Mouse (Mus musculus): ENCODE data around the gene Xndc1. TPM values are rescaled to one million over a fixed set of nuclear protein-coding genes. Genes with fewer than 3 reads are reported as not detected.

The Xndc1 gene
- polyA plus RNA-seq, 1 experiment = 18.1 TPM

DNA sequence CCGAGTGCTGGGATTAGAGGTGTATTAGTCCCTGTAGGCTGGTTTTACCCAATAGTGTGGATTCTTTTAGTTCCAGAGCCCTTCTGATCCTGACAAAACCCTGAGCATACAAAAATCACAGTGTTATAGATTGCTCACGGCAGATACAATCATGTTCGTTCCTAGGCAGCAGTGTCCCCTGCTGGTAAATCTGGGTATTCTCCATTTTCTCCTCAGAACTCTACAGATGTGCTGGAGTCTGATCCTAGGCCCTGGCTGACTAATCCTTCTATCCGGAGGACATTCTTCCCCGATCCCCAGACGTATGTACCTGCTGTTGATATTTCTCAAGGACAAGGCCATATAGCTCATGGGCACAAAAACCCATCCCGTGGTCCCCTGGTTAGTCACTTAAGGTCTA, 13.2 kb downstream of the Xndc1 start:
- no peak overlapping the region for H3K4me3 ChIP-seq (ENCODE audit: insufficient read depth, low read length)
- TF ChIP-seq CTCF (IDR thresholded peaks at IDR 0.05; ENCODE audit: low read depth, low read length) (no peak), POLR2A (IDR thresholded peaks at IDR 0.05; ENCODE audit: borderline replicate concordance, low read depth, low read length) (no peak)
- no peaks in the 10 kb centered on the region for H3K4me1 ChIP-seq (ENCODE audit: control insufficient read depth, insufficient read depth, low read length)
- H3K27ac ChIP-seq (ENCODE audit: insufficient read depth, low read depth, low read length) = no peak overlapping the region

DNA sequence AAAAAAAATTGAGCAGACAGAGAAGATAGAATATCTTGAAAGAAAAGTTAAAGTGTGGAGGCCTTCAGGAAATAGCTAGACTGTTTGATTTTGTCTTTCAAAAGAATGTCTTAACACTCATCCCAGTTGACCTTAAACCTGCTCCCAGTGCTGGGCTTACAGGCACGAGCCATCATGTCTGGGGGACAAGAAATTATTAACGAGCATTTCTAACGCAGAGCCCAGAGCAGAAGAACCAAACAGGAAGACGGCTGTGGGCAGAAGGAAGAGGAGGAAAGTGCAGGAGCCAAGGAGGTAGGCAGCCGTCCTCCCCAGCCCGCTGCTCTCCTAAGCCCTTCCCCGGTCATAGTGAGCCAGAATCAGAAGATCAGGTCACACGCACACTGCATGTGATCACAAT, 15.0 kb downstream of the Xndc1 start:
- H3K27ac ChIP-seq (ENCODE audit: insufficient read depth, low read depth, low read length) = no peak overlapping the region
- TF ChIP-seq CTCF (IDR thresholded peaks at IDR 0.05; ENCODE audit: low read depth, low read length) (no peak), POLR2A (IDR thresholded peaks at IDR 0.05; ENCODE audit: borderline replicate concordance, low read depth, low read length) (no peak)
- no peaks in the 10 kb centered on the region for H3K4me1 ChIP-seq (ENCODE audit: control insufficient read depth, insufficient read depth, low read length)
- no peak overlapping the region for H3K4me3 ChIP-seq (ENCODE audit: insufficient read depth, low read length)

DNA sequence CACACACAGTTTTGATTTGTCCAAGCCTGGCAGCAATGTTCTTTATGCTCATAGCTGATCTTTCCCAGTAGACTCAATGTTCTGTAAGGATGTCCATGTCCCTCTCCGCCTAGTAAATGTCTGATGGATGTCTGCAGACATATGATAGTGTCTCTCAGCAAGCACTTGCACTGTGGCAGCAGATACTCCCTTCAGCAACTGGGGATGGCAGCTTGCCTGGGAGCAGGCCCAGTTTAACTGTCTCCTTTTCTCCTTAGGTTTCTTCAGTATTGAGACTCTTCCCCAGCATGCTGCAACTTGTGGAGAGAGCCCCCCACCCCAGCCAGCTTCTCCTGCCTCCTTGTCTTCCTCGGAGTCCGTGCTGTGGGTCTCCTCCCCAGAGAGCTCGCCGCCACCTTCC, 16.5 kb downstream of the Xndc1 start:
- H3K27ac ChIP-seq (ENCODE audit: insufficient read depth, low read depth, low read length) = no peak overlapping the region
- no peaks in the 10 kb centered on the region for H3K4me1 ChIP-seq (ENCODE audit: control insufficient read depth, insufficient read depth, low read length)
- no peak overlapping the region for H3K4me3 ChIP-seq (ENCODE audit: insufficient read depth, low read length)
- no peak for TF ChIP-seq CTCF (IDR thresholded peaks at IDR 0.05; ENCODE audit: low read depth, low read length)

DNA sequence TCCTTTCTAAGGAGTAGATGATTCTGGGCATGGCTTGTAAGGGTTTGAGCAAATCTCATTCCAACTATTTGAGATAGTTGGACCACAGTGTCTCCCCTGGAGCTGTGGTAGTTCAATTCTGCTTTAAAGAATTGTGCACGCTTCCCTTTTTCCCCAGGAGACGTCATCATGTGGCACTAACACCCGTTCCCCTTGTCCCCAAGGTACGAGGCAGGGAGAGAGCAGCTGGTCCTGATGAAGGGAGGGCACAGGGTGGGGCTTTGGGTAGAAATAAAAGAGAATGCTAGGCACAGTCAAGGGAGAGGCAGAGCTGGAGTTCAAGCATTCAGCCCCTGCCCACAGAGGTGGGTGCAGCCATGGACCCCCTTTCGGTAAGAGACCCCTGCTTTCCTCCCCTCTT, 17.5 kb downstream of the Xndc1 start, which contains the start of gene Trpc2:
TSS of gene Trpc2 (plus strand) at position 301 of the 400 bp plus-strand sequence.
- H3K27ac ChIP-seq (ENCODE audit: insufficient read depth, low read depth, low read length) = no peak within 1 kb of the TSS
- no peaks in the 10 kb centered on the region for H3K4me1 ChIP-seq (ENCODE audit: control insufficient read depth, insufficient read depth, low read length)
- H3K4me3 ChIP-seq (ENCODE audit: insufficient read depth, low read length) = no peak within 1 kb of the TSS
- TF ChIP-seq POLR2A (IDR thresholded peaks at IDR 0.05; ENCODE audit: borderline replicate concordance, low read depth, low read length) (no peak), CTCF (IDR thresholded peaks at IDR 0.05; ENCODE audit: low read depth, low read length) (no peak)

DNA sequence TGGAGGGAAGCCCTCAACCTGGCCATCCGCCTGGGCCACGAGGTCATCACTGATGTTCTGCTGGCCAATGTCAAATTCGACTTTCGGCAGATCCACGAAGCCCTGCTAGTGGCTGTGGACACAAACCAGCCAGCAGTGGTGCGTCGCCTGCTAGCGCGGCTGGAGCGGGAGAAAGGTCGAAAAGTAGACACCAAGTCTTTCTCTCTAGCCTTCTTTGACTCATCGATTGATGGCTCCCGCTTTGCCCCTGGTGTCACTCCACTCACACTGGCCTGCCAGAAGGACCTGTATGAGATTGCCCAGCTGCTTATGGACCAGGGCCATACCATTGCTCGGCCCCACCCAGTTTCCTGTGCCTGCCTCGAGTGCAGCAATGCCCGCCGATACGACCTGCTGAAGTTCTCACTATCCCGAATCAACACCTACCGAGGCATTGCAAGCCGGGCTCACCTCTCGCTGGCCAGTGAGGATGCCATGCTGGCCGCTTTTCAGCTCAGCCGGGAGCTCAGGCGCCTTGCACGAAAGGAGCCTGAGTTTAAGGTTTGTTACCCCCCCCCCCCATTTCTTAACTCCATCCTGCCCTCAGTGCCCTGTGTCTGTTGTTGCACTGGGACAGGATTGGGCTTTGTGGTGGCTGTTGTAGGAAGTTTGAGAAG, 18.9 kb downstream of the Xndc1 start:
- TF ChIP-seq CTCF (IDR thresholded peaks at IDR 0.05; ENCODE audit: low read depth, low read length) (no peak), POLR2A (IDR thresholded peaks at IDR 0.05; ENCODE audit: borderline replicate concordance, low read depth, low read length) (no peak)
- H3K4me1 ChIP-seq (ENCODE audit: control insufficient read depth, insufficient read depth, low read length) = no peaks in the 10 kb centered on the region
- no peak overlapping the region for H3K4me3 ChIP-seq (ENCODE audit: insufficient read depth, low read length)
- H3K27ac ChIP-seq (ENCODE audit: insufficient read depth, low read depth, low read length) = no peak overlapping the region

DNA sequence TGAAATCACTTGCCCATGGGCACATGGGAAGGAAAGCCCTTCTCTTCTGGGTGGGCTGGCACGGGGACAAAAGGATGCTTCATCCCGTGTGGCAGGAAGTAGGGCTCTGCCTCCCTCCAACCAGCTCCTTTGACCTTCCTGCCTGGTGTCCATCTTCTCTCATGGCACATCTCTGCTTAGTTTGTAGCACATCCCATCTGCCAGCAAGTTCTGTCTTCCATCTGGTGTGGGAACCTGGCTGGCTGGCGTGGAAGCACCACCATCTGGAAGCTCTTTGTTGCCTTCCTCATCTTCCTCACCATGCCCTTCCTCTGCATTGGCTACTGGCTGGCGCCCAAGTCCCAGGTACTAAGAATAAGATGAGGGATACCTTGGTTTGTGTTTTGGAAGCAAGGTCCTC, 22.0 kb downstream of the Xndc1 start:
- no peak for TF ChIP-seq POLR2A (IDR thresholded peaks at IDR 0.05; ENCODE audit: borderline replicate concordance, low read depth, low read length)
- no peak for TF ChIP-seq CTCF (IDR thresholded peaks at IDR 0.05; ENCODE audit: low read depth, low read length)
- Histone ChIP-seq H3K27ac (ENCODE audit: insufficient read depth, low read depth, low read length) (no peak overlapping the region), H3K4me3 (ENCODE audit: insufficient read depth, low read length) (no peak overlapping the region), H3K4me1 (ENCODE audit: control insufficient read depth, insufficient read depth, low read length) (no peaks in the 10 kb centered on the region)

DNA sequence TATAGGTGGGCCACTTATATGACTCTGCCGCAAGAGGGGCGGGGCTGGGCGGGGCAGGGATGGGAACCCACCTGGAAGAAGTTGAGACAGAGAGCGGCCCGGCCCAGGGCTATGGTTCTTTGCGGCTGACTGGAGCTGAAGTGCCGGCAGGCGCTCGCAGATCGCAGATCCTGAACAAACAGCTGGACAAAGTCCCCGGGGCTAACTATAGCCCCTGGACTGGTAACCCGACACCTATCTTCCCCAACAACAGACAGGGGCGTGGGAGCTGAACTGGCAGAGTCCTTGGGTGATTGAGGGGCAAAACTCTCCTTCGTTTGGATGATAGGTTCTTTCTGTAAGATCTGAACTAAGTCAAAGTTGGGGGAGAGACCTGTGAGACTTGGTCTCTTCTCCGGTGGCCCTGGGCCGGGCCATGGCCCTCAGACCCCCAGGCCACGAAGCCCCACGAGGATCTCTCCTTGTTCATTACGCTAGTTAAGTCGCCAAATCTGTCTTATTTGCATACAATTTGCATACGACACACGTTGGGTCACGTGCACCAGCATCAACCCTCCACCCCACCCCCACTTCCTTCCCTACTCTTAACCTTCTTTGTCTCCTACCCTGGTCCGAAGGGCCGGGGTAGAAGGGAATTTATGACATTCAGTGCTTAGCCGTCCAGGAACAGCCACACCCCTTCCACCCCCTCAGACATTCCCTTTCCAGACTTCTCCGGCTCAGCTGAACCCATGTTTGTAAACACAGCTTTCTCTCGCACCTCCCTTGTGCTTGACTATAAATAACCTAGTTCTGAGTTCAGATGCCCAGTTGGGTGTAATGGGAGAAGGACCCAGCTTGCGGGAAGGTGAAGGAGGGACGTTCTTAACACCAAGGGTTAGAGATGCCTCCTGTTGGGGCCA, 34.7 kb downstream of the Xndc1 start:
- Histone ChIP-seq H3K27ac (ENCODE audit: insufficient read depth, low read depth, low read length) (no peak overlapping the region), H3K4me3 (ENCODE audit: insufficient read depth, low read length) (peak overlapping the region; percentile 40), H3K4me1 (ENCODE audit: control insufficient read depth, insufficient read depth, low read length) (peaks cover 5% of the 10 kb centered on the region; the same call in 1 of the 2 replicates)
- 0 out of 2 replicates have a peak, but pooled peaks have one; percentile 10 for TF ChIP-seq CTCF (IDR thresholded peaks at IDR 0.05; ENCODE audit: low read depth, low read length)
- no peak for TF ChIP-seq POLR2A (IDR thresholded peaks at IDR 0.05; ENCODE audit: borderline replicate concordance, low read depth, low read length)

DNA sequence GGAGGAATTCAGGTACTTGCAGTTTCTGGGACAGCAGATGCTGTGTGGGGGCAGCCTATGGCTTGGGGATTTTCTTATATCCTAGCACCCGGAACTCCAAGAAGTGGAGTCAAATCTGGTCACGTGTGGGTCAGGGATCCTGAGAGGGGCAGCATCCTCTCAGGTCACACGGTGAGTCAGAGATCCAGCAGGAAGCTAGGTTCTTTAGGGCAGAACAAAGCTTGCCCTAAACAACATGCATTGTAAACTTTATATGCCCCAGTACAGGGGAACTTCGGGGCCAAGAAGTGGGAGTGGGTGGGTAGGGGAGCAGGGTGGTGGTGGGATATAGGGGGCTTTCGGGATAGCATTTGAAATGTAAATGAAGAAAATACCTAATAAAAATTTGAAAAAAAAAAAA, 35.6 kb downstream of the Xndc1 start:
- Histone ChIP-seq H3K4me3 (ENCODE audit: insufficient read depth, low read length) (no peak overlapping the region), H3K27ac (ENCODE audit: insufficient read depth, low read depth, low read length) (no peak overlapping the region), H3K4me1 (ENCODE audit: control insufficient read depth, insufficient read depth, low read length) (peaks cover 5% of the 10 kb centered on the region; the same call in 1 of the 2 replicates)
- no peak for TF ChIP-seq CTCF (IDR thresholded peaks at IDR 0.05; ENCODE audit: low read depth, low read length)
- TF ChIP-seq POLR2A (IDR thresholded peaks at IDR 0.05; ENCODE audit: borderline replicate concordance, low read depth, low read length) = no peak

DNA sequence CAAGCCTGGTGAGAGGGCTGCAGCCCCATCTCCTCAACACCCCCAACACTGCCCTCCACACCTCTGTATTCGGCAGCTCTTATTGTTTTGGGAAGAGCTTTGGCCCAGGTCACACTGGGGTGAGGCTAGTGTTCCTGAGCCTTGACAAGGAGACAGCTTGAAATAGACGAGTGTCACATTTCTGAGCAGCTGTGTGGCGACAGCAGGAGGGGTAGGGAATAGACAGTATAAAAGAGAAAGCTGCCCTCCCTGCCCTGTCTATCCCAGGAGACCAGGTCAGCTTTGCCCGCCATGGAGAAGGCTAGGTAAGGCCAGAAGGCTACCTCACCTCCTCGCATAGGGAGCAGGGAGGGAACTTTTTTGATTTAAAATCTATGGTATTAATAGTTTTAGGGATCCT, 36.2 kb downstream of the Xndc1 start, which contains the start of gene Art1:
TSS of gene Art1 (plus strand) at position 257 of the 400 bp plus-strand sequence.
- peaks cover 5% of the 10 kb centered on the region; the same call in 1 of the 2 replicates for H3K4me1 ChIP-seq (ENCODE audit: control insufficient read depth, insufficient read depth, low read length)
- H3K27ac ChIP-seq (ENCODE audit: insufficient read depth, low read depth, low read length) = no peak within 1 kb of the TSS
- TF ChIP-seq POLR2A (IDR thresholded peaks at IDR 0.05; ENCODE audit: borderline replicate concordance, low read depth, low read length) = no peak
- TF ChIP-seq CTCF (IDR thresholded peaks at IDR 0.05; ENCODE audit: low read depth, low read length) = no peak
- no peak within 1 kb of the TSS for H3K4me3 ChIP-seq (ENCODE audit: insufficient read depth, low read length)

DNA sequence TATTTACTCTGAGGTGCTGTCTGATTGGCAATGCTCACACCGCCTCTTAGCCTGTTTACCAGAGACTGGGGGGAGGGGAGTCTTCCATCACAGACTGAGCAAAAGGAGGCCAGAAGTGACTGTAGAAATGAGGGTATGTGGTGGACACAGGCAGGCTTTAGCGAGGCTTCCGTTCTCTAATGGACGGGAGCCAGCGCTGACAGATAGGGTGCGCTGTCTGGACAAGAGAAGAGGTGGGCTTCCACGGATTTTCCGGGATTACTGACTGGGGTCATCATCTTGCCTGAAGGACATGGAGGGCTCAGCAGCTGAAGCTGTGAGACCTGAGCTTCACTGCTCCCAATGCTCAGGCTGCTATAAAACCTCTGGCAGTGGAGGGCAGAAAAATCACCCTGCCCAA, 36.9 kb downstream of the Xndc1 start:
- TF ChIP-seq POLR2A (IDR thresholded peaks at IDR 0.05; ENCODE audit: borderline replicate concordance, low read depth, low read length) = no peak
- no peak for TF ChIP-seq CTCF (IDR thresholded peaks at IDR 0.05; ENCODE audit: low read depth, low read length)
- peaks cover 5% of the 10 kb centered on the region; the same call in 1 of the 2 replicates for H3K4me1 ChIP-seq (ENCODE audit: control insufficient read depth, insufficient read depth, low read length)
- no peak overlapping the region for H3K4me3 ChIP-seq (ENCODE audit: insufficient read depth, low read length)
- H3K27ac ChIP-seq (ENCODE audit: insufficient read depth, low read depth, low read length) = no peak overlapping the region
